Mouse (Mus musculus) T-helper 1 cell (primary cell): ENCODE data around the gene Pheta1.

ENCODE experiments used
- in situ Hi-C: fragments of 300-600 bp; cut with MboI, MseI; formaldehyde crosslinking; loops from one replicate; pipeline ENCODE4 v1.15.1; 2025; ENCODE audit warnings: high pct_unique_total_duplicates

Gene Pheta1

GRCm38 (mm10) chr5:121889819-121890362, 41.1 kb downstream of the Pheta1 start:
- in situ Hi-C loops, result no loop called here

GRCm38 (mm10) chr5:121890925-121891324, 42.1 kb downstream of the Pheta1 start:
- in situ Hi-C loops, result no loop called here

GRCm38 (mm10) chr5:121892281-121892680, 43.5 kb downstream of the Pheta1 start:
- in situ Hi-C loops, result no loop called here

GRCm38 (mm10) chr5:121893581-121893980, 44.8 kb downstream of the Pheta1 start:
- in situ Hi-C loops, result no loop called here

GRCm38 (mm10) chr5:121894647-121895046, 45.9 kb downstream of the Pheta1 start:
- in situ Hi-C loops, result no loop called here

GRCm38 (mm10) chr5:121895117-121895756, 46.5 kb downstream of the Pheta1 start:
- in situ Hi-C loops, result no loop called here

- in situ Hi-C loops, result no loop called here
Observed at GRCm38 (mm10) chr5:121902809-121903745, 54.3 kb downstream of the Pheta1 start.
